Mouse (Mus musculus): ENCODE results near the gene Rasgef1b. TPM values are rescaled to one million over a fixed set of nuclear protein-coding genes. Genes with fewer than 3 reads are reported as not detected.

Rasgef1b gene
- polyA plus RNA-seq, 1 experiment from 2014 or later: 28.6 TPM

GRCm38 (mm10) chr5:99488479-99489158 lies 240.2 kb downstream of the Rasgef1b start:
- Histone ChIP-seq H3K4me3 (ENCODE audit: low read depth, low read length) (no peak overlapping the region), H3K4me1 (ENCODE audit: control insufficient read depth, insufficient read depth, low read length) (no peaks in the 10 kb centered on the region), H3K9ac (ENCODE audit: low read length) (no peak overlapping the region), H3K9me3 (ENCODE audit: control insufficient read depth, low read length) (no peaks in the 10 kb centered on the region), H3K4me2 (no peak overlapping the region), H3K27me3 (ENCODE audit: control insufficient read depth, insufficient read depth, low read length) (peaks cover 18% of the 10 kb centered on the region), H3K36me3 (ENCODE audit: control insufficient read depth, insufficient read depth, low read length) (no peaks in the 10 kb centered on the region), H3K27ac (ENCODE audit: low read depth, low read length) (no peak overlapping the region)
- ATAC-seq (ENCODE audit: low FRiP score): no peak
- no peak for DNase-seq (ENCODE audit: low spot score, missing footprints)
- 85% methylated on average over 6 of the region's 6 CpGs for WGBS

GRCm38 (mm10) chr5:99487009-99487858 lies 241.6 kb downstream of the Rasgef1b start:
- Histone ChIP-seq H3K4me3 (ENCODE audit: low read depth, low read length) (no peak overlapping the region), H3K9me3 (ENCODE audit: control insufficient read depth, low read length) (no peaks in the 10 kb centered on the region), H3K36me3 (ENCODE audit: control insufficient read depth, insufficient read depth, low read length) (no peaks in the 10 kb centered on the region), H3K4me2 (no peak overlapping the region), H3K4me1 (ENCODE audit: control insufficient read depth, insufficient read depth, low read length) (no peaks in the 10 kb centered on the region), H3K27me3 (ENCODE audit: control insufficient read depth, insufficient read depth, low read length) (peaks cover 29% of the 10 kb centered on the region), H3K27ac (ENCODE audit: low read depth, low read length) (no peak overlapping the region), H3K9ac (ENCODE audit: low read length) (no peak overlapping the region)
- DNase-seq (ENCODE audit: low spot score, missing footprints) (no peak), ATAC-seq (ENCODE audit: low FRiP score) (no peak)
- WGBS: 68% methylated on average over 5 of the region's 5 CpGs

- H3K27ac ChIP-seq (ENCODE audit: low read depth, low read length): no peak overlapping the region
- H3K4me1 ChIP-seq (ENCODE audit: control insufficient read depth, insufficient read depth, low read length): peaks cover 23% of the 10 kb centered on the region
- H3K9ac ChIP-seq (ENCODE audit: low read length): no peak overlapping the region
- no peaks in the 10 kb centered on the region for H3K36me3 ChIP-seq (ENCODE audit: control insufficient read depth, insufficient read depth, low read length)
- no peak overlapping the region for H3K4me3 ChIP-seq (ENCODE audit: low read depth, low read length)
- DNase-seq (ENCODE audit: low spot score, missing footprints): no peak
- WGBS: 91% methylated on average over 5 of the region's 5 CpGs
- H3K9me3 ChIP-seq (ENCODE audit: control insufficient read depth, low read length): no peaks in the 10 kb centered on the region
- H3K4me2 ChIP-seq: no peak overlapping the region
- peaks cover 51% of the 10 kb centered on the region for H3K27me3 ChIP-seq (ENCODE audit: control insufficient read depth, insufficient read depth, low read length)
- ATAC-seq (ENCODE audit: low FRiP score): no peak
These were observed 245.7 kb downstream of the Rasgef1b start for GRCm38 (mm10) chr5:99483162-99483561.

DNA sequence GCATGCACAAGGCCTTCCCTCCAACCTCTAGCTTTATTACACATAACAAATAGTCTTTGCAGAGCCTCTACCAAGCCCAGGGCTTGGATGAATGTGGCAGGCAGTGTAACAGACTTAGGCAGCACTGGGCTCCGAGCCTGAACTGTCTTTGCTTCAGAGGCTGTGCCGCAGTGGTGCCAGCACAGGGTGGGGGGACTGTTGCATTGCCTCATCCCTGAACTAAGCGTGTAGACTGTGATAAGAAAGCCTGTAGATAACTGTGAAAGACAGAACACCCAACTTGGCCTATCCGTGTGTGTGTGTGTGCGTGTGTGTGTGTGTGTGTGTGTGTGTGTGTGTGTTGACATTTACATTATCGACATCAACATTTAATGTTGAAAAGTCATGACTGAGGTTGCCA lies 246.3 kb downstream of the Rasgef1b start:
- Histone ChIP-seq H3K9ac (ENCODE audit: low read length) (no peak overlapping the region), H3K27me3 (ENCODE audit: control insufficient read depth, insufficient read depth, low read length) (peaks cover 58% of the 10 kb centered on the region), H3K4me3 (ENCODE audit: low read depth, low read length) (no peak overlapping the region), H3K9me3 (ENCODE audit: control insufficient read depth, low read length) (no peaks in the 10 kb centered on the region), H3K4me1 (ENCODE audit: control insufficient read depth, insufficient read depth, low read length) (peaks cover 23% of the 10 kb centered on the region), H3K36me3 (ENCODE audit: control insufficient read depth, insufficient read depth, low read length) (no peaks in the 10 kb centered on the region), H3K4me2 (no peak overlapping the region), H3K27ac (ENCODE audit: low read depth, low read length) (no peak overlapping the region)
- DNase-seq (ENCODE audit: low spot score, missing footprints) (no peak), ATAC-seq (ENCODE audit: low FRiP score) (no peak)
- WGBS: 90% methylated on average over 6 of the region's 6 CpGs

GRCm38 (mm10) chr5:99482016-99482415 lies 246.8 kb downstream of the Rasgef1b start:
- no peak overlapping the region for H3K4me2 ChIP-seq
- no peak overlapping the region for H3K9ac ChIP-seq (ENCODE audit: low read length)
- no peak overlapping the region for H3K27ac ChIP-seq (ENCODE audit: low read depth, low read length)
- H3K27me3 ChIP-seq (ENCODE audit: control insufficient read depth, insufficient read depth, low read length): peaks cover 63% of the 10 kb centered on the region
- WGBS: 95% methylated on average over 7 of the region's 7 CpGs
- peaks cover 23% of the 10 kb centered on the region for H3K4me1 ChIP-seq (ENCODE audit: control insufficient read depth, insufficient read depth, low read length)
- DNase-seq (ENCODE audit: low spot score, missing footprints): no peak
- ATAC-seq (ENCODE audit: low FRiP score): no peak
- H3K9me3 ChIP-seq (ENCODE audit: control insufficient read depth, low read length): no peaks in the 10 kb centered on the region
- no peaks in the 10 kb centered on the region for H3K36me3 ChIP-seq (ENCODE audit: control insufficient read depth, insufficient read depth, low read length)
- no peak overlapping the region for H3K4me3 ChIP-seq (ENCODE audit: low read depth, low read length)

GRCm38 (mm10) chr5:99480078-99481031 lies 248.5 kb downstream of the Rasgef1b start:
- Histone ChIP-seq H3K27ac (ENCODE audit: low read depth, low read length) (peak overlapping the region; percentile 78), H3K27me3 (ENCODE audit: control insufficient read depth, insufficient read depth, low read length) (peaks cover 71% of the 10 kb centered on the region), H3K36me3 (ENCODE audit: control insufficient read depth, insufficient read depth, low read length) (no peaks in the 10 kb centered on the region), H3K4me2 (peak overlapping the region; percentile 35; the same call in 1 of the 2 replicates), H3K4me1 (ENCODE audit: control insufficient read depth, insufficient read depth, low read length) (peaks cover 23% of the 10 kb centered on the region), H3K4me3 (ENCODE audit: low read depth, low read length) (no peak overlapping the region), H3K9ac (ENCODE audit: low read length) (peak overlapping the region; percentile 28; the same call in 1 of the 2 replicates), H3K9me3 (ENCODE audit: control insufficient read depth, low read length) (no peaks in the 10 kb centered on the region)
- DNase-seq (ENCODE audit: low spot score, missing footprints) (no peak), ATAC-seq (ENCODE audit: low FRiP score) (no peak)
- WGBS: 48% methylated on average over 6 of the region's 6 CpGs

- WGBS: under 1% methylated on average over 20 of the region's 20 CpGs
- Histone ChIP-seq H3K36me3 (ENCODE audit: control insufficient read depth, insufficient read depth, low read length) (no peaks in the 10 kb centered on the region), H3K4me1 (ENCODE audit: control insufficient read depth, insufficient read depth, low read length) (peaks cover 23% of the 10 kb centered on the region), H3K9ac (ENCODE audit: low read length) (peak overlapping the region; percentile 28; the same call in 1 of the 2 replicates), H3K4me3 (ENCODE audit: low read depth, low read length) (no peak overlapping the region), H3K27ac (ENCODE audit: low read depth, low read length) (peak overlapping the region; percentile 78), H3K4me2 (peak overlapping the region; percentile 35; the same call in 1 of the 2 replicates), H3K9me3 (ENCODE audit: control insufficient read depth, low read length) (no peaks in the 10 kb centered on the region), H3K27me3 (ENCODE audit: control insufficient read depth, insufficient read depth, low read length) (peaks cover 68% of the 10 kb centered on the region)
- ATAC-seq (ENCODE audit: low FRiP score) (peak; percentile 95), DNase-seq (ENCODE audit: low spot score, missing footprints) (peak; percentile 98)
These were observed 249.4 kb downstream of the Rasgef1b start for GRCm38 (mm10) chr5:99479263-99480077.

GRCm38 (mm10) chr5:99478716-99479115 lies 250.1 kb downstream of the Rasgef1b start:
- no peaks in the 10 kb centered on the region for H3K9me3 ChIP-seq (ENCODE audit: control insufficient read depth, low read length)
- peaks cover 67% of the 10 kb centered on the region for H3K27me3 ChIP-seq (ENCODE audit: control insufficient read depth, insufficient read depth, low read length)
- H3K4me3 ChIP-seq (ENCODE audit: low read depth, low read length): no peak overlapping the region
- no peaks in the 10 kb centered on the region for H3K36me3 ChIP-seq (ENCODE audit: control insufficient read depth, insufficient read depth, low read length)
- peak overlapping the region; percentile 78 for H3K27ac ChIP-seq (ENCODE audit: low read depth, low read length)
- DNase-seq (ENCODE audit: low spot score, missing footprints): no peak
- H3K4me2 ChIP-seq: no peak overlapping the region
- no peak overlapping the region for H3K9ac ChIP-seq (ENCODE audit: low read length)
- peaks cover 23% of the 10 kb centered on the region for H3K4me1 ChIP-seq (ENCODE audit: control insufficient read depth, insufficient read depth, low read length)
- WGBS: 13% methylated on average over 4 of the region's 4 CpGs
- ATAC-seq (ENCODE audit: low FRiP score): peak; percentile 3; the same call in 1 of the 2 replicates

Measured in midbrain, embryonic 11.5 days (tissue).